Mouse (Mus musculus): ENCODE measurements around the gene Osbpl5. TPM values are rescaled to one million over a fixed set of nuclear protein-coding genes. Genes with fewer than 3 reads are reported as not detected.
"Not testable (repeated sequence)": the region's sequence is repeated elsewhere in the genome, so short reads cannot be mapped to it uniquely, and the experiment has no call there.

The Osbpl5 gene
- polyA plus RNA-seq, 2 experiments = 1.3 to 1.6 TPM

GRCm38 (mm10) chr7:143660797-143661196 is 96.0 kb downstream of the Osbpl5 start:
- Histone ChIP-seq H3K9ac (replicated peaks) (no peak overlapping the region), H3K4me1 (replicated peaks; ENCODE audit: control insufficient read depth in 2 of 2, insufficient read depth in 2 of 2, low read length in 1 of 2) (no peaks in the 10 kb centered on the region), H3K4me2 (ENCODE audit: low read depth) (no peak overlapping the region), H3K4me3 (ENCODE audit: insufficient read depth in 1 of 2, low read depth in 2 of 2, low read length in 2 of 2) (no peak overlapping the region), H3K27ac (no peak overlapping the region), H3K36me3 (replicated peaks; ENCODE audit: control insufficient read depth, insufficient read depth, low read depth) (no peaks in the 10 kb centered on the region), H3K9me3 (ENCODE audit: control insufficient read depth, low read length) (no peaks in the 10 kb centered on the region), H3K27me3 (ENCODE audit: control insufficient read depth, insufficient read depth, low read length) (no peaks in the 10 kb centered on the region)
- TF ChIP-seq EP300 (IDR thresholded peaks at IDR 0.05; ENCODE audit: low read depth) (no peak), CTCF (IDR thresholded peaks at IDR 0.05; ENCODE audit: low read depth) (no peak)
- ATAC-seq (ENCODE audit: insufficient read depth) = no peak
- no peak for DNase-seq (ENCODE audit: low read depth in 3 of 3, low spot score in 3 of 3)

GRCm38 (mm10) chr7:143649769-143650346 is 106.9 kb downstream of the Osbpl5 start:
- H3K9me3 ChIP-seq (ENCODE audit: control insufficient read depth, low read length); H3K36me3 ChIP-seq (replicated peaks; ENCODE audit: control insufficient read depth, insufficient read depth, low read depth); DNase-seq (ENCODE audit: low read depth in 3 of 3, low spot score in 3 of 3); H3K27ac ChIP-seq; ATAC-seq (ENCODE audit: insufficient read depth); H3K4me2 ChIP-seq (ENCODE audit: low read depth); H3K27me3 ChIP-seq (ENCODE audit: control insufficient read depth, insufficient read depth, low read length); H3K4me1 ChIP-seq (replicated peaks; ENCODE audit: control insufficient read depth in 2 of 2, insufficient read depth in 2 of 2, low read length in 1 of 2); H3K9ac ChIP-seq (replicated peaks): not testable (repeated sequence)
- peak overlapping the region in 1 of 2 experiments; percentile 43; a peak in 1 of 4 replicates for H3K4me3 ChIP-seq (ENCODE audit: insufficient read depth in 1 of 2, low read depth in 2 of 2, low read length in 2 of 2)
- WGBS (ENCODE audit: insufficient replicate concordance) = 50% methylated on average over 10 of the region's 10 CpGs

GRCm38 (mm10) chr7:143649034-143649768 is 107.6 kb downstream of the Osbpl5 start, which contains the start of gene Tnfrsf22:
Tnfrsf22 (minus strand) TSS chr7:143649661.
- peak; percentile 46 to 49 (median 48) for DNase-seq (ENCODE audit: low read depth in 3 of 3, low spot score in 3 of 3)
- 3% methylated on average over 39 of the region's 39 CpGs for WGBS (ENCODE audit: insufficient replicate concordance)
- Histone ChIP-seq H3K36me3 (replicated peaks; ENCODE audit: control insufficient read depth, insufficient read depth, low read depth) (no peaks in the 10 kb centered on the region), H3K9me3 (ENCODE audit: control insufficient read depth, low read length) (no peaks in the 10 kb centered on the region), H3K4me3 (ENCODE audit: insufficient read depth in 1 of 2, low read depth in 2 of 2, low read length in 2 of 2) (peak within 1 kb of the TSS; percentile 43 to 61), H3K27ac (no peak within 1 kb of the TSS), H3K4me2 (ENCODE audit: low read depth) (peak within 1 kb of the TSS; percentile 63), H3K4me1 (replicated peaks; ENCODE audit: control insufficient read depth in 2 of 2, insufficient read depth in 2 of 2, low read length in 1 of 2) (no peaks in the 10 kb centered on the region), H3K27me3 (ENCODE audit: control insufficient read depth, insufficient read depth, low read length) (no peaks in the 10 kb centered on the region), H3K9ac (replicated peaks) (no peak within 1 kb of the TSS)
- peak; percentile 78 for ATAC-seq (ENCODE audit: insufficient read depth)
- no peak for TF ChIP-seq EP300 (IDR thresholded peaks at IDR 0.05; ENCODE audit: low read depth)
- TF ChIP-seq CTCF (IDR thresholded peaks at IDR 0.05; ENCODE audit: low read depth) = no peak

- not testable (repeated sequence) for DNase-seq (ENCODE audit: low read depth in 3 of 3, low spot score in 3 of 3); H3K4me3 ChIP-seq (ENCODE audit: insufficient read depth in 1 of 2, low read depth in 2 of 2, low read length in 2 of 2); H3K36me3 ChIP-seq (replicated peaks; ENCODE audit: control insufficient read depth, insufficient read depth, low read depth); H3K4me2 ChIP-seq (ENCODE audit: low read depth); ATAC-seq (ENCODE audit: insufficient read depth); H3K27ac ChIP-seq; H3K9ac ChIP-seq (replicated peaks); H3K27me3 ChIP-seq (ENCODE audit: control insufficient read depth, insufficient read depth, low read length); H3K4me1 ChIP-seq (replicated peaks; ENCODE audit: control insufficient read depth in 2 of 2, insufficient read depth in 2 of 2, low read length in 1 of 2); H3K9me3 ChIP-seq (ENCODE audit: control insufficient read depth, low read length)
- 28% methylated on average over 2 of the region's 2 CpGs for WGBS (ENCODE audit: insufficient replicate concordance)
Measured at GRCm38 (mm10) chr7:143643949-143644348, 112.8 kb downstream of the Osbpl5 start.

Small RNA genes lying within 50 kb of the gene (microRNA-seq; reads per million reads assigned to microRNA genes)
- not detected for gene Gm22064

Other genes with a start within 250 kb of the Osbpl5 start
- gene Nap1l4, start 207.9 kb downstream of the Osbpl5 start, polyA plus RNA-seq (2012; rRNA removed) = 41.3 and 54.3 TPM in 2 replicates
- gene Nap1l4, start 207.9 kb downstream of the Osbpl5 start, polyA plus RNA-seq (2014; fragmentation: Nextera tagmentation; extraction: Ambion mirVana) = 33.7 and 39.4 TPM in 2 replicates
- 18.1 and 35.7 TPM in 2 replicates for gene Cars, start 156.9 kb downstream of the Osbpl5 start, polyA plus RNA-seq (2012; rRNA removed)
- gene Cars, start 156.9 kb downstream of the Osbpl5 start, polyA plus RNA-seq (2014; fragmentation: Nextera tagmentation; extraction: Ambion mirVana) = 41.4 and 42.7 TPM in 2 replicates
- gene Tnfrsf26, start 128.3 kb downstream of the Osbpl5 start, polyA plus RNA-seq (2012; rRNA removed) = 0.27 and 0.29 TPM in 2 replicates
- 0.52 and 0.65 TPM in 2 replicates for gene Tnfrsf26, start 128.3 kb downstream of the Osbpl5 start, polyA plus RNA-seq (2014; fragmentation: Nextera tagmentation; extraction: Ambion mirVana)
- 0.69 and 0.71 TPM in 2 replicates for gene Tnfrsf22, start 107.3 kb downstream of the Osbpl5 start, polyA plus RNA-seq (2012; rRNA removed)
- 0.99 and 1.2 TPM in 2 replicates for gene Tnfrsf22, start 107.3 kb downstream of the Osbpl5 start, polyA plus RNA-seq (2014; fragmentation: Nextera tagmentation; extraction: Ambion mirVana)
- 0.22 and 0.23 TPM in 2 replicates for gene Tnfrsf23, start 71.1 kb downstream of the Osbpl5 start, polyA plus RNA-seq (2012; rRNA removed)
- gene Tnfrsf23, start 71.1 kb downstream of the Osbpl5 start, polyA plus RNA-seq (2014; fragmentation: Nextera tagmentation; extraction: Ambion mirVana) = 0.35 and 0.44 TPM in 2 replicates
- not detected in 2 replicates for gene Mrgprg, start 10.0 kb upstream of the Osbpl5 start, polyA plus RNA-seq (2012; rRNA removed)
- not detected in 2 replicates for gene Mrgprg, start 10.0 kb upstream of the Osbpl5 start, polyA plus RNA-seq (2014; fragmentation: Nextera tagmentation; extraction: Ambion mirVana)
- gene Mrgpre, start 27.5 kb upstream of the Osbpl5 start, polyA plus RNA-seq (2012; rRNA removed) = 0.28 and 0.37 TPM in 2 replicates
- 0.19 and 0.23 TPM in 2 replicates for gene Mrgpre, start 27.5 kb upstream of the Osbpl5 start, polyA plus RNA-seq (2014; fragmentation: Nextera tagmentation; extraction: Ambion mirVana)
- gene Nadsyn1, start 65.9 kb upstream of the Osbpl5 start, polyA plus RNA-seq (2012; rRNA removed) = 7.6 and 7.7 TPM in 2 replicates
- 6.0 and 7.1 TPM in 2 replicates for gene Nadsyn1, start 65.9 kb upstream of the Osbpl5 start, polyA plus RNA-seq (2014; fragmentation: Nextera tagmentation; extraction: Ambion mirVana)
- gene Dhcr7, start 66.2 kb upstream of the Osbpl5 start, polyA plus RNA-seq (2012; rRNA removed) = 58.8 and 61.2 TPM in 2 replicates
- 57.0 and 61.4 TPM in 2 replicates for gene Dhcr7, start 66.2 kb upstream of the Osbpl5 start, polyA plus RNA-seq (2014; fragmentation: Nextera tagmentation; extraction: Ambion mirVana)
- gene Gm498, start 109.9 kb upstream of the Osbpl5 start, polyA plus RNA-seq (2012; rRNA removed) = not detected in 2 replicates
- not detected in 2 replicates for gene Gm498, start 109.9 kb upstream of the Osbpl5 start, polyA plus RNA-seq (2014; fragmentation: Nextera tagmentation; extraction: Ambion mirVana)
- gene Shank2, start 244.9 kb upstream of the Osbpl5 start, polyA plus RNA-seq (2012; rRNA removed) = 0.35 and 0.47 TPM in 2 replicates
- 0.17 and 0.27 TPM in 2 replicates for gene Shank2, start 244.9 kb upstream of the Osbpl5 start, polyA plus RNA-seq (2014; fragmentation: Nextera tagmentation; extraction: Ambion mirVana)

Measured in liver, embryonic 14.5 days (tissue).